Mouse (Mus musculus) right cerebral cortex, postnatal 10 days (tissue): Measurements from ENCODE around the gene Epha3.

Experiments used
- DNase-seq, 2 experiments: peaks; one replicate each; pipeline ENCODE4 v3.0.0; 2021; ENCODE audit warnings: low spot score in 2 of 2

Gene Epha3

GRCm38 (mm10) chr16:63863913-63864330, at the start of gene Epha3:
Gene Epha3, minus strand, starts transcription at chr16:63864175.
- peak; percentile 91 to 93 for DNase-seq

GRCm38 (mm10) chr16:63903425-63903824, 39.5 kb upstream of the Epha3 start:
- no peak for DNase-seq

GRCm38 (mm10) chr16:63881190-63881589, 17.2 kb upstream of the Epha3 start:
- DNase-seq: no peak

GRCm38 (mm10) chr16:63872313-63872712, 8.3 kb upstream of the Epha3 start:
- DNase-seq: peak in 1 of 2 experiments; percentile 36

- DNase-seq: no peak
Measured at GRCm38 (mm10) chr16:63864463-63864976, 545 bp upstream of the Epha3 start.

- peak; percentile 41 to 44 for DNase-seq
Measured at GRCm38 (mm10) chr16:63863181-63863580, 794 bp downstream of the Epha3 start.

- DNase-seq: no peak
Measured at GRCm38 (mm10) chr16:63857561-63857960, 6.4 kb downstream of the Epha3 start.

- DNase-seq: peak; percentile 89 to 90
Measured at GRCm38 (mm10) chr16:63856658-63857552, 7.1 kb downstream of the Epha3 start.

GRCm38 (mm10) chr16:63850297-63850696, 13.7 kb downstream of the Epha3 start:
- no peak for DNase-seq

- DNase-seq: no peak
Measured at GRCm38 (mm10) chr16:63842911-63843310, 21.1 kb downstream of the Epha3 start.

- no peak for DNase-seq
Measured at GRCm38 (mm10) chr16:63837466-63837865, 26.5 kb downstream of the Epha3 start.

- DNase-seq: no peak
Measured at GRCm38 (mm10) chr16:63821164-63821563, 42.8 kb downstream of the Epha3 start.

GRCm38 (mm10) chr16:63817606-63818005, 46.4 kb downstream of the Epha3 start:
- no peak for DNase-seq

- DNase-seq: no peak
Measured at GRCm38 (mm10) chr16:63816672-63817071, 47.3 kb downstream of the Epha3 start.

- DNase-seq: no peak
Measured at GRCm38 (mm10) chr16:63809871-63810270, 54.1 kb downstream of the Epha3 start.

GRCm38 (mm10) chr16:63808991-63809390, 55.0 kb downstream of the Epha3 start:
- no peak for DNase-seq

- peak in 1 of 2 experiments; percentile 24 for DNase-seq
Measured at GRCm38 (mm10) chr16:63806437-63807129, 57.4 kb downstream of the Epha3 start.

- DNase-seq: no peak
Measured at GRCm38 (mm10) chr16:63806025-63806424, 58.0 kb downstream of the Epha3 start.

- DNase-seq: no peak
Measured at GRCm38 (mm10) chr16:63801436-63801835, 62.5 kb downstream of the Epha3 start.

- DNase-seq: no peak
Measured at GRCm38 (mm10) chr16:63798341-63798740, 65.6 kb downstream of the Epha3 start.

- no peak for DNase-seq
Measured at GRCm38 (mm10) chr16:63794292-63794691, 69.7 kb downstream of the Epha3 start.

- DNase-seq: no peak
Measured at GRCm38 (mm10) chr16:63793805-63794204, 70.2 kb downstream of the Epha3 start.

GRCm38 (mm10) chr16:63792084-63792483, 71.9 kb downstream of the Epha3 start:
- no peak for DNase-seq
